Mouse (Mus musculus) heart, embryonic 16.5 days (tissue): ENCODE measurements at regions not wholly inside any gene's neighbourhood (a gene's known extent, or its start where the extent isn't known, plus 50 kb on each side); places are given as distances from the start of the nearest gene placed in this dataset.

ENCODE experiments used
- ATAC-seq: fragments of 200-750 bp; cut with Nextera tagmentation; replicated peaks from 2 replicates; pipeline ENCODE4 v1.8.0; 2017; ENCODE audit warnings: moderate number of reproducible peaks; ENCODE audit not compliant: insufficient read depth, low FRiP score; ENCODE audit errors: extremely low read depth
- H3K27ac ChIP-seq: fragments of 300-500 bp; sonication (generic); 2 replicates; pipeline ENCODE4 v1.5.1; 2014; ENCODE audit warnings: mild to moderate bottlenecking, low read length, control low read depth, moderate library complexity
- H3K27me3 ChIP-seq: fragments of 300-500 bp; sonication (generic); 2 replicates; pipeline ENCODE4 v1.6.1; 2014; ENCODE audit warnings: low read length, mixed read lengths; ENCODE audit not compliant: control insufficient read depth, insufficient read depth
- H3K36me3 ChIP-seq: fragments of 300-500 bp; sonication (generic); 2 replicates; pipeline ENCODE4 v1.6.1; 2014; ENCODE audit not compliant: control insufficient read depth, insufficient read depth
- H3K4me1 ChIP-seq: fragments of 300-500 bp; sonication (generic); 2 replicates; pipeline ENCODE4 v1.6.1; 2014; ENCODE audit warnings: low read length, mixed read lengths; ENCODE audit not compliant: control insufficient read depth, insufficient read depth
- H3K4me2 ChIP-seq: fragments of 300-500 bp; sonication (generic); 2 replicates; pipeline ENCODE4 v1.6.1; 2014; ENCODE audit warnings: low read depth, mild to moderate bottlenecking, control low read depth, low read length
- H3K4me3 ChIP-seq: fragments of 300-500 bp; sonication (generic); 2 replicates; pipeline ENCODE4 v1.5.1; 2014; ENCODE audit warnings: mild to moderate bottlenecking, control low read depth, low read length
- H3K9ac ChIP-seq: fragments of 300-500 bp; sonication (generic); 2 replicates; pipeline ENCODE4 v1.6.1; 2014; ENCODE audit warnings: low read length, control low read depth
- H3K9me3 ChIP-seq: fragments of 300-500 bp; sonication (generic); replicated peaks from 2 replicates; pipeline ENCODE4 v1.6.1; 2016; ENCODE audit warnings: low read length; ENCODE audit not compliant: control insufficient read depth
- WGBS: fragments of 180-500 bp; shearing (Covaris S2); extraction: QIAGEN DNeasy Blood & Tissue Kit; methylation state at CpG from one replicate; pipeline ENCODE4 v1.1.7; 2014; 5-methylcytosine and 5-hydroxymethylcytosine counted together

- H3K4me3 ChIP-seq, result no peak overlapping the region
- no peaks in the 10 kb centered on the region; the same call in 1 of the 2 replicates for H3K9me3 ChIP-seq
- no peaks in the 10 kb centered on the region for H3K27me3 ChIP-seq
- H3K36me3 ChIP-seq, result no peaks in the 10 kb centered on the region
- H3K27ac ChIP-seq, result no peak overlapping the region
- H3K4me1 ChIP-seq, result no peaks in the 10 kb centered on the region
- no peak overlapping the region for H3K9ac ChIP-seq
- no peak for ATAC-seq
- H3K4me2 ChIP-seq, result no peak overlapping the region
Observed at GRCm38 (mm10) chr14:17234898-17235297, 415.9 kb upstream of the Rarb start.

DNA sequence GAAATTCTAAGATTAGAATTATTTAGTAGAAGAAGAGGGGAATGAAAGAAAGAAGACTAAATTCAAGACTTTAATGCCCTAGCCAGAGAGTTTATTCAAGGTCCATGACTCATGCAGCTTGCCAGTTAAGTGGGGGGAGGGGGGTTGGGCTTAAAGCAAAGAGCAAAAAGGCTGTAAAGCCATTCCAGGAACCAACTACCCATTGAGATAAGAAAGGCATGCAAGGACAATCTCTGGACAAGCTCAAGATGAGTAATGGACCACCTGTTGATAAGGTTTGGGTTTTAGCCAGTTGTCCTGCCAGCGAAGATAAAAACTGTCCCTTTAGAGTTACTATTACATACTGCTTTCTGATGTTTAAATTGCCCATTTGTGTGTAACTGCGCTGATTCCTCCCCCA, 392.5 kb upstream of the Rarb start:
- Histone ChIP-seq H3K27me3 (no peaks in the 10 kb centered on the region), H3K36me3 (no peaks in the 10 kb centered on the region), H3K9ac (no peak overlapping the region), H3K4me3 (no peak overlapping the region), H3K9me3 (no peaks in the 10 kb centered on the region), H3K4me2 (no peak overlapping the region), H3K27ac (no peak overlapping the region), H3K4me1 (no peaks in the 10 kb centered on the region)
- no peak for ATAC-seq
- WGBS, result 29% methylated on average over 2 of the region's 2 CpGs

DNA sequence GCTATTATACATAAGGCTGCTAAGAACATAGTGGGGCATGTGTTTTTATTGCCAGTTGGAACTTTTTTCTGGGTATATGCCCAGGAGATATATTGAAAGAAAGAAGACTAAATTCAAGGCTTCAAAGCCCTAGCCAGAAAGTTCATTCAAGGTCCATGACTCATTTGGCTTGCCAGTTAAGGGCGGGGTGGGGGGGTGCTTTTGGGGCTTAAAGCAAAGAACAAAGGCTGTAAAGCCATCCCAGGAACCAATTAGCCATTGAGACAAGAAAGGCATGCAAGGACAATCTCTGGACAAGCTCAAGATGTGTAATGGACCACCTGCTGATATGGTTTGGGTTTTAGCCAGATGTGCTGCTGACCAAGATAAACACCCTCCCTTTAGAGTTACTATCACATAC, 386.7 kb upstream of the Rarb start:
- no peak for ATAC-seq
- Histone ChIP-seq H3K27ac (no peak overlapping the region), H3K4me2 (no peak overlapping the region), H3K9me3 (peaks cover 8% of the 10 kb centered on the region), H3K9ac (no peak overlapping the region), H3K4me1 (no peaks in the 10 kb centered on the region), H3K36me3 (no peaks in the 10 kb centered on the region), H3K27me3 (no peaks in the 10 kb centered on the region), H3K4me3 (no peak overlapping the region)
- 68% methylated on average over 1 of the region's 1 CpGs for WGBS

GRCm38 (mm10) chr14:17203251-17204015, 384.5 kb upstream of the Rarb start:
- H3K27ac ChIP-seq, result no peak overlapping the region
- no peak overlapping the region for H3K9ac ChIP-seq
- no peaks in the 10 kb centered on the region for H3K36me3 ChIP-seq
- no peak for ATAC-seq
- H3K4me3 ChIP-seq, result no peak overlapping the region
- no peaks in the 10 kb centered on the region for H3K4me1 ChIP-seq
- 48% methylated on average over 1 of the region's 1 CpGs for WGBS
- no peak overlapping the region for H3K4me2 ChIP-seq
- H3K9me3 ChIP-seq, result peaks cover 8% of the 10 kb centered on the region
- no peaks in the 10 kb centered on the region for H3K27me3 ChIP-seq

GRCm38 (mm10) chr14:17192953-17193352, 374.0 kb upstream of the Rarb start:
- Histone ChIP-seq H3K27ac (no peak overlapping the region), H3K9ac (no peak overlapping the region), H3K4me3 (no peak overlapping the region), H3K36me3 (no peaks in the 10 kb centered on the region), H3K4me2 (no peak overlapping the region), H3K9me3 (no peaks in the 10 kb centered on the region), H3K27me3 (no peaks in the 10 kb centered on the region), H3K4me1 (no peaks in the 10 kb centered on the region)
- 70% methylated on average over 1 of the region's 2 CpGs for WGBS
- no peak for ATAC-seq

DNA sequence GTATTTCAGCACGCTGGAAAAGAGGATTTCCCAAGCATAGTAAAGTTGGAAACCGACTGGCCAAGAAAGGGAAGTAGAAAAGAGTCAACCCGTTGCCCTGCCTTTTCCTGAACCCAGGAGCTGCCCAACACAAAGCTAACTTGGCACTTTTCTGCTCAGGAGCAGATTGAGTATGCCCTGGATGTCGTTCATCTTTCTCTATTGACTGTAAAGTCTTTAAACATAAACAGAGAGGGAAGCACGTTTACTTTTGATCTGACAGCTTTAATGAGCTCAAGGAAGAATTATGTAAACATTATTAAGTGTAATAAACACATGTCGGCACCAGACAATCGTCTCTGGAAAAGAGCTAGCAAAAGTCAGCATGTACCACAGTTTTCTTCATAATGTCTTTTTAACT, 354.3 kb upstream of the Rarb start:
- H3K27ac ChIP-seq, result no peak overlapping the region
- no peak for ATAC-seq

GRCm38 (mm10) chr14:17172330-17173110, 353.6 kb upstream of the Rarb start:
- peaks cover 8% of the 10 kb centered on the region; the same call in 1 of the 2 replicates for H3K4me1 ChIP-seq
- peaks cover 14% of the 10 kb centered on the region for H3K27me3 ChIP-seq
- no peak overlapping the region for H3K27ac ChIP-seq
- no peaks in the 10 kb centered on the region for H3K36me3 ChIP-seq
- ATAC-seq, result peak; percentile 88
- peak overlapping the region; percentile 55 for H3K4me3 ChIP-seq
- 3% methylated on average over 35 of the region's 35 CpGs for WGBS
- peak overlapping the region; percentile 84 for H3K4me2 ChIP-seq
- H3K9me3 ChIP-seq, result no peaks in the 10 kb centered on the region
- H3K9ac ChIP-seq, result peak overlapping the region; percentile 60; the same call in 1 of the 2 replicates

More for the DNA sequence above, 354.3 kb upstream of the Rarb start:
- Histone ChIP-seq H3K9ac (no peak overlapping the region), H3K36me3 (no peaks in the 10 kb centered on the region), H3K4me1 (peaks cover 8% of the 10 kb centered on the region; the same call in 1 of the 2 replicates), H3K27me3 (peaks cover 14% of the 10 kb centered on the region), H3K4me2 (peak overlapping the region; percentile 84), H3K4me3 (peak overlapping the region; percentile 55), H3K9me3 (no peaks in the 10 kb centered on the region)
- 28% methylated on average over 7 of the region's 7 CpGs for WGBS

GRCm38 (mm10) chr14:17171896-17172295, 352.9 kb upstream of the Rarb start:
- WGBS, result 41% methylated on average over 5 of the region's 5 CpGs
- no peak overlapping the region for H3K27ac ChIP-seq
- H3K4me1 ChIP-seq, result peaks cover 8% of the 10 kb centered on the region; the same call in 1 of the 2 replicates
- H3K4me3 ChIP-seq, result no peak overlapping the region
- H3K9ac ChIP-seq, result no peak overlapping the region; the same call in 1 of the 2 replicates
- peaks cover 14% of the 10 kb centered on the region for H3K27me3 ChIP-seq
- H3K4me2 ChIP-seq, result peak overlapping the region; percentile 84
- ATAC-seq, result no peak
- no peaks in the 10 kb centered on the region for H3K36me3 ChIP-seq
- H3K9me3 ChIP-seq, result no peaks in the 10 kb centered on the region

DNA sequence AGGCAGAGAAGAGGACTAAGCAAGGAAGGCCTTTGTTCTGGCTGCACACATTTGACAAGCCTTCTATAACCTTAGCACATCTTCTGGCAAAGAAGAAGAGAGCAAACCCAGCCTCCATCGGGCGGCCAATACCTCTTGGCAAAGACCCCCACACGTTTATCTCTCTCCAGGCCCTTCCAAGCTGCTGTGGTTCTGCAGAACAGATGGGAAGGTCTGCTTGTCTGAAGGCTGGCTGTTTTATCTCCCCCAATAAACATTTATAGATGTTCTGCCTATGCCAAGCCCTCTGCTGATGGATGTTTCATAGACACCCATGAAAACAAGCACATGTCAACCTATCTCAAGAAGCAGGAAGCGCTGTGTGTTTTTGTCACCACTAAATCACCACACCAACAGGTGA, 339.4 kb upstream of the Rarb start:
- 71% methylated on average over 4 of the region's 4 CpGs for WGBS
- H3K4me2 ChIP-seq, result no peak overlapping the region
- H3K36me3 ChIP-seq, result no peaks in the 10 kb centered on the region
- H3K9ac ChIP-seq, result no peak overlapping the region
- no peak for ATAC-seq
- no peak overlapping the region for H3K27ac ChIP-seq
- no peaks in the 10 kb centered on the region for H3K27me3 ChIP-seq
- H3K4me3 ChIP-seq, result no peak overlapping the region
- no peaks in the 10 kb centered on the region for H3K4me1 ChIP-seq
- H3K9me3 ChIP-seq, result no peaks in the 10 kb centered on the region
